Mouse (Mus musculus) heart, postnatal 4 days (tissue): ENCODE results near the gene Fscn1. TPM values are rescaled to one million over a fixed set of nuclear protein-coding genes. Genes with fewer than 3 reads are reported as not detected.

Source experiments
- DNase-seq: peaks from one replicate; pipeline ENCODE4 v3.0.0; 2021
- total RNA-seq, 2 experiments: library from RNA; stranded (reverse); gene quantifications; 2 replicates each; pipeline ENCODE4 v1.2.3; 2021

The Fscn1 gene
- total RNA-seq, 2 experiments from 2014 or later = 145 to 173 TPM

- DNase-seq = no peak
These were observed 13.8 kb downstream of the Fscn1 start for GRCm38 (mm10) chr5:142973971-142974370.

- peak; percentile 72 for DNase-seq
These were observed 14.5 kb downstream of the Fscn1 start for GRCm38 (mm10) chr5:142974598-142975121.

- DNase-seq = peak; percentile 67
These were observed 16.4 kb downstream of the Fscn1 start for GRCm38 (mm10) chr5:142976516-142976915.

- peak; percentile 57 for DNase-seq
These were observed 22.1 kb downstream of the Fscn1 start for GRCm38 (mm10) chr5:142982046-142982801.

GRCm38 (mm10) chr5:142983174-142983573 lies 23.0 kb downstream of the Fscn1 start:
- no peak for DNase-seq

GRCm38 (mm10) chr5:142984271-142984670 lies 24.1 kb downstream of the Fscn1 start:
- DNase-seq = no peak

GRCm38 (mm10) chr5:142988520-142988919 lies 28.4 kb downstream of the Fscn1 start:
- DNase-seq = peak; percentile 58

GRCm38 (mm10) chr5:142989167-142989566 lies 29.0 kb downstream of the Fscn1 start:
- no peak for DNase-seq

- no peak for DNase-seq
These were observed 34.6 kb downstream of the Fscn1 start for GRCm38 (mm10) chr5:142994746-142995145.

GRCm38 (mm10) chr5:142997526-142997925 lies 37.4 kb downstream of the Fscn1 start:
- DNase-seq = no peak

GRCm38 (mm10) chr5:142998171-142998570 lies 38.0 kb downstream of the Fscn1 start:
- DNase-seq = peak; percentile 36

GRCm38 (mm10) chr5:143000091-143000490 lies 39.9 kb downstream of the Fscn1 start:
- DNase-seq = no peak

- peak; percentile 60 for DNase-seq
These were observed 40.7 kb downstream of the Fscn1 start for GRCm38 (mm10) chr5:143000654-143001500.

- no peak for DNase-seq
These were observed 49.2 kb downstream of the Fscn1 start for GRCm38 (mm10) chr5:143009383-143009782.

GRCm38 (mm10) chr5:143017401-143017800 lies 57.3 kb downstream of the Fscn1 start:
- DNase-seq = no peak

Other genes starting within 250 kb of the Fscn1 start
- gene Tnrc18, start 142.7 kb upstream of the Fscn1 start, total RNA-seq = 100 to 1,000 TPM; 113 TPM
- 1 to 10 TPM; 9.4 to 9.5 TPM for gene Fbxl18, start 64.9 kb upstream of the Fscn1 start, total RNA-seq
- gene Actb, start 53.6 kb upstream of the Fscn1 start, total RNA-seq = 1,000 to 10,000 TPM; 2,345 to 2,495 TPM
- gene Rnf216, start 152.7 kb downstream of the Fscn1 start, total RNA-seq = 10 to 100 TPM; 28.9 to 32.2 TPM
- gene Olfr718-ps1, start 187.2 kb downstream of the Fscn1 start, total RNA-seq = not detected
- 1 to 10 TPM; 8.3 to 9.4 TPM for gene Rbak, start 220.4 kb downstream of the Fscn1 start, total RNA-seq
- not detected for gene Spdye4b, start 220.7 kb downstream of the Fscn1 start, total RNA-seq